Mouse (Mus musculus) heart, embryonic 13.5 days (tissue): ENCODE measurements around the gene Chd5. TPM values are rescaled to one million over a fixed set of nuclear protein-coding genes. Genes with fewer than 3 reads are reported as not detected.
A peak's percentile ranks its signal among the peaks of the same experiment; 100 is the strongest.

Experiments used
- ATAC-seq: fragments of 200-750 bp; cut with Nextera tagmentation; 2 replicates; pipeline ENCODE4 v1.8.0; 2017; ENCODE audit warnings: moderate TSS enrichment; ENCODE audit not compliant: insufficient number of reproducible peaks, low FRiP score, low TSS enrichment; ENCODE audit errors: extremely low read depth
- H3K27ac ChIP-seq: fragments of 300-500 bp; sonication (generic); replicated peaks from 2 replicates; pipeline ENCODE4 v1.5.1; 2015; ENCODE audit warnings: moderate library complexity, mild to moderate bottlenecking, inconsistent platforms
- H3K27me3 ChIP-seq: fragments of 300-500 bp; sonication (generic); replicated peaks from 2 replicates; pipeline ENCODE4 v1.6.1; 2015; ENCODE audit warnings: mild to moderate bottlenecking, inconsistent platforms
- H3K36me3 ChIP-seq: fragments of 300-500 bp; sonication (generic); 2 replicates; pipeline ENCODE4 v1.6.1; 2015; ENCODE audit warnings: mild to moderate bottlenecking, inconsistent platforms
- H3K4me1 ChIP-seq: fragments of 300-500 bp; sonication (generic); 2 replicates; pipeline ENCODE4 v1.6.1; 2015; ENCODE audit warnings: inconsistent platforms
- H3K4me2 ChIP-seq: fragments of 300-500 bp; sonication (generic); 2 replicates; pipeline ENCODE4 v1.6.1; 2015; ENCODE audit warnings: inconsistent platforms, mild to moderate bottlenecking, moderate library complexity
- H3K4me3 ChIP-seq: fragments of 300-500 bp; sonication (generic); 2 replicates; pipeline ENCODE4 v1.5.1; 2015; ENCODE audit warnings: moderate library complexity, mild to moderate bottlenecking, inconsistent platforms
- H3K9ac ChIP-seq: fragments of 300-500 bp; sonication (generic); 2 replicates; pipeline ENCODE4 v1.6.1; 2015; ENCODE audit warnings: inconsistent platforms, mild to moderate bottlenecking, moderate library complexity
- H3K9me3 ChIP-seq: fragments of 300-500 bp; sonication (generic); 2 replicates; pipeline ENCODE4 v1.6.1; 2016; ENCODE audit warnings: inconsistent platforms
- WGBS: fragments of 180-500 bp; shearing (Covaris S2); methylation state at CpG from one replicate; pipeline ENCODE4 v1.1.7; 2015; ENCODE audit warnings: mixed read lengths; 5-methylcytosine and 5-hydroxymethylcytosine counted together
- polyA plus RNA-seq: library from polyadenylated mRNA; unstranded; fragments of >200 nt; fragmentation: Nextera tagmentation; extraction: Ambion mirVana; gene quantifications from 2 replicates; pipeline ENCODE4 v1.2.1, GENCODE M21; 2015

Gene Chd5
- polyA plus RNA-seq, 1 experiment from 2014 or later, result 0.09 TPM

DNA sequence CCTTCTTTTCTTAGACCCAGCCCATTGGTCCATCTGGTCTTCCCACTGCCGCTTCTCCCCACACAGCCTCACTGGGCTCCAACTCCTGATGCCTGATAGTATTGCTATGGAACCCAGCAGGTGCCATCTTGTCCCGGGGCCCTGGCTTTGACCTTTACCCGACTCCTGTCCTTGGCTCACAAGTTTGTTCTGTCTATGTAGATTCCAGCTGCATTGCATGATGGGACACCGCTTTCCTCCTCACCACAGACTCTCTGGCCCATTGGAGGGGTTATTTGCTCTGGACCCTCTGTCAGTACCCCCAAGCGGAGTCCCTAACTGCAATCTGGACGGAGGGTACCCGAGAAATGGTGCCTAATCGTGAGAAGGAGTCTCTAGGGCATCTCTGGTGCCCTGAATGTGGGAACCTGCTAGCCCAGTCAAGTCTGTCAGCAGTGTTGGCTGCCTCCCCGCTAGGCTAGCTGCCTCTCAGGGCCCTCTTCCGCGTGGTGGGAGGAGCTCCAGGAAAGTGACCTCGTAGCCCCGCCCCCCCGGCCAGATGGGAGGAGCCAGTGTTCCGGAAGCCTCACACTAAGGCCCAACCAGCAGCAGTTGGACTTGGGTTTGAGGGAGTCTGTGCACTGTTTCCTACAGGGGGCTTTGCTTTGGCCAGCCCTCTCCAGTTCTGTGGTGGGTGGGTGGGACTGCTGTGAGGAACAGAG, 2.3 kb downstream of the Chd5 start:
- Histone ChIP-seq H3K4me2 (no peak overlapping the region), H3K36me3 (peaks cover 3% of the 10 kb centered on the region), H3K9ac (no peak overlapping the region), H3K4me3 (no peak overlapping the region), H3K27ac (no peak overlapping the region), H3K4me1 (peaks cover 27% of the 10 kb centered on the region), H3K9me3 (no peaks in the 10 kb centered on the region), H3K27me3 (peaks cover 93% of the 10 kb centered on the region)
- no peak for ATAC-seq
- 33% methylated on average over 15 of the region's 15 CpGs for WGBS

DNA sequence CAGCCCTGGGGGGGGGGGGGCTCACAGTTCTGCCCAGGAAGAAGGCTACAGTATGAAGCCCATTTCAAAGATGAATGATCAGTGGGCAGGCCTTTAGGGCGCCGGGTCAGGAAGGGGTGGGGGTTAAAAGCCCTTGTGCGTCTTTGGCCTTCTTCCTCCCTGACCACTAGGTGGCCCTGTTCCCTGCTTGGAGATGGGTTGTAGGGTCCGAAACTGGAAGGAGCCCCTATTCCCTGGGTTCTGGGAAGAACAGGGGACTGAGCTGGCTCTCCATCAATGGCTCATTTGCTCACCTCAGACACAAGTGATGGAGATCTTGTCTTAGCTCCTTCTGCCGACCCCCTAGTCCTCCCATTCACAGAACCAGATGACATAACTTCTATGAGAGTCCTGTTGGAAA, 4.8 kb downstream of the Chd5 start:
- Histone ChIP-seq H3K4me3 (no peak overlapping the region), H3K4me1 (peaks cover 31% of the 10 kb centered on the region), H3K4me2 (no peak overlapping the region), H3K27me3 (peaks cover 85% of the 10 kb centered on the region), H3K27ac (no peak overlapping the region), H3K9me3 (no peaks in the 10 kb centered on the region), H3K36me3 (no peaks in the 10 kb centered on the region), H3K9ac (no peak overlapping the region)
- 12% methylated on average over 5 of the region's 5 CpGs for WGBS
- no peak for ATAC-seq

DNA sequence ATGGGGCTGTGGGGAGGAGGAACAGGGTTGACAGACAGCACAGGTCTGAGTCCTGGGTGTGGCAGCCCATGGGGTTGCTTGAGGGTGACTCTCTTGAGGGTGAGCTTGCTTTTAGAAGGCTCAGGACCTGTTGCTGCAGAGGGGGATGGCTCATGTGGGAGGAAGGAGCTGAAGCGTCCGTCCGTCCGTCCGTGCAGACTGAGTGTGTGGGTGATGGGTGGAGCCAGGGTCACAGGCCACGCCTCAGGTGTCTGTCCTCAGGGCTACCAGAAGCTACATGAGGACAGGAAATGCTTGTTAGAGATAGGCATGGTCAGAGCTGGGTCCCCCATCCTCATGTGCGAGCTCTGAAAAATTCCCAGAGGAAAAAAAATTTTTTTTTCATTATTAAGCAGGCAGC, 6.2 kb downstream of the Chd5 start:
- H3K27me3 ChIP-seq, result peaks cover 85% of the 10 kb centered on the region
- H3K9ac ChIP-seq, result no peak overlapping the region
- WGBS, result 45% methylated on average over 7 of the region's 7 CpGs
- no peak for ATAC-seq
- no peak overlapping the region for H3K4me2 ChIP-seq
- no peak overlapping the region for H3K27ac ChIP-seq
- H3K36me3 ChIP-seq, result no peaks in the 10 kb centered on the region
- H3K9me3 ChIP-seq, result no peaks in the 10 kb centered on the region
- H3K4me1 ChIP-seq, result peaks cover 18% of the 10 kb centered on the region
- no peak overlapping the region for H3K4me3 ChIP-seq

DNA sequence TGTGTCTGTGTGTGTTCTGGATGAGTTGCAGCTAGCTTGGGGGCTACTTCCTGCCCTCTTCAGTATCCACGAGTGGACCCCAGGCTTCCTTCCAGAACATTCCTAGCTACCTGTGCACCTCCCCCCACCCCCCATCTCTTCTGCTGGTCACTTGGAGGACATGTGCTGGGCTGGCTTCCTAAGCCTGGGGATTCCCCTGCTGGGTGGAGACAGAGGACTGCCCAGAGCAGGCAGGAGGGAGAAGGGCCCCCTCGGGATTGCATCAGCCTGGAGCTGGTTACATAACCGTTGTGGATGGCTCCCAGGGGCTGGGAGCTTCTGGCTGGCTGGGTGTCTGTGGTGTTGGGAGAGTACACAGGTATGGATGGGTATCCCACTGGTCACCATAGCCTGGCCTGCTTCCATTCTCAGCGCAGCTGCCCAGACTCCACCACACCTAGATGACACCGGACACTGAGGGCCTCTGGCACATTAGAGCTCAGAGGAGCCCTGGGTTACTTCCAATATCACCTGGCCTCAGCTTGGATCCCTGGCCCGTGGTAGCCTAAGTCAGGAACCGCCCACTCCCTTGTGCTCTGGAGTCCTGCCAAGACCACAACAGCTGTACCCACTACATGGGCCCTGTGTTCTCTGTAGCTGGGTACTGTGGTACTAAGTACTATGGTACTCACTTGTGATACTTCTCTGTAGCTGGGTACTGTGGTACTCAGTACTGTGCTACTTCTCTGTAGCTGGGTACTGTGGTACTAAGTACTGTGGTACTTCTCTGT, 6.9 kb downstream of the Chd5 start:
- peaks cover 17% of the 10 kb centered on the region for H3K4me1 ChIP-seq
- no peak overlapping the region for H3K27ac ChIP-seq
- no peaks in the 10 kb centered on the region for H3K9me3 ChIP-seq
- H3K9ac ChIP-seq, result no peak overlapping the region
- H3K36me3 ChIP-seq, result no peaks in the 10 kb centered on the region
- H3K27me3 ChIP-seq, result peaks cover 85% of the 10 kb centered on the region
- 38% methylated on average over 7 of the region's 7 CpGs for WGBS
- peak; percentile 32; the same call in 1 of the 2 replicates for ATAC-seq
- H3K4me3 ChIP-seq, result no peak overlapping the region
- no peak overlapping the region for H3K4me2 ChIP-seq

DNA sequence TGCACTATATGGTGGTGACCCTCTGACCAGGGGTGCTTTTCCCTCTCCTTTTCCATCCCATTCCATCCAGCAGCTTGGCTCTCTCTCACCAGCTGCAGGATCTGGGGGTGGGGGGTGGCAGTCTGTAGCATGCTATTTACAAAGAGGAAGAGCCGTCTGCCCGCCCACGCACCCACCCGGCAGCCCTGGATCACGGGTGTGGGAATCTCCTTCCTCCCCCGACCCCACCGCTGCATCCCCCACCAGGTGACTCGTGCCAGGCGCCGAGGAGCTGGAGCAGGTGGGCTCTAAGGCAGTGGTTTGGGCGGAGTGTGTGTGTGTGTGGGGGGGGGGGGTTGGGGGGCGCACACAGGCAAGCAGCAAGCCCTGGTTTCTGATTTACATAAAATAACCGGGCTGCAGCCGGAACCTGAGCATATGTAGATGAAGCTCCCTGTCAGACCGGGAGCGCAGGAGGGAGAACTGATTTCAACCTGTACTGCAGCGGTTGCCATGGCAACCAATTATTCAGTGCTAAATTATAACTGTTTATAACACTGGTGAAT, 11.5 kb downstream of the Chd5 start:
- no peaks in the 10 kb centered on the region for H3K36me3 ChIP-seq
- H3K9ac ChIP-seq, result no peak overlapping the region
- H3K27ac ChIP-seq, result no peak overlapping the region
- peaks cover 13% of the 10 kb centered on the region for H3K4me1 ChIP-seq
- WGBS, result 13% methylated on average over 16 of the region's 17 CpGs
- peaks cover 82% of the 10 kb centered on the region for H3K27me3 ChIP-seq
- H3K9me3 ChIP-seq, result no peaks in the 10 kb centered on the region
- ATAC-seq, result no peak
- no peak overlapping the region for H3K4me3 ChIP-seq
- no peak overlapping the region for H3K4me2 ChIP-seq

DNA sequence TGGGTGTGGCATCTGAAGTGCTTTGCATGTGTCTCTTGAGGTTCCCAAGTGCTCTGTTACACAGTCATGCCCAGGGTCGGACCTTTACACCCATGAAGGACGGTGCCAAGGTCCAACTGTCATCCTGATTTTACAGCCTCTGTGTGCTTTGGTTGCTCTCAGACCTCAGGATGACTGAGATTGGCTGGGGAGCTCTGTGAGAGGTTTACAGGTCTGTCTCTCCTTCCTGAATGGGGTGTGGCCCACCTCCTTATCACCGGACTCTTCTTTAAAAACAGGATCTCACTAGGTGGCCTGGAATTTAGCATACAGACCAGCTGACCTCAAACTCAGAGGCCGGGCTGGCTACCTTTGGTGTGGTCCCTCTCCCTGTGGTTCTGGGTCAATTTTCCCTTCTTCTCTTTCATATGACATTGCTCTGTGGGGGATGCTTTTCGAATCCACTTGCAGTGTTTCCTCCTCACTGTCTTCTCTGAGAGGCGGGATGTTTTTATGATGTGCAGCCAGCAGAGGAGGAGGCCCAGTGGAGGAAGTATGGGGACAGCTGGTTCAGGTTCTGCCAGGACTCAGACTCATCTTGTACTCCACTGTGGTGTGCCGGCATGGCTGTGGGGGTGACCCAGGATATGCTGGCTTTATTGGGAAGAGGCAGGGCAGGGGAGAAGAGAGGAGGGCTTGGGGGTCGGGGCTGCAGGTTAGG, 12.4 kb downstream of the Chd5 start:
- H3K4me3 ChIP-seq, result no peak overlapping the region
- no peaks in the 10 kb centered on the region for H3K9me3 ChIP-seq
- H3K4me2 ChIP-seq, result no peak overlapping the region
- H3K36me3 ChIP-seq, result no peaks in the 10 kb centered on the region
- H3K27me3 ChIP-seq, result peaks cover 84% of the 10 kb centered on the region
- no peak overlapping the region for H3K27ac ChIP-seq
- no peak overlapping the region for H3K9ac ChIP-seq
- ATAC-seq, result no peak
- WGBS, result 24% methylated on average over 8 of the region's 8 CpGs
- peaks cover 6% of the 10 kb centered on the region for H3K4me1 ChIP-seq

DNA sequence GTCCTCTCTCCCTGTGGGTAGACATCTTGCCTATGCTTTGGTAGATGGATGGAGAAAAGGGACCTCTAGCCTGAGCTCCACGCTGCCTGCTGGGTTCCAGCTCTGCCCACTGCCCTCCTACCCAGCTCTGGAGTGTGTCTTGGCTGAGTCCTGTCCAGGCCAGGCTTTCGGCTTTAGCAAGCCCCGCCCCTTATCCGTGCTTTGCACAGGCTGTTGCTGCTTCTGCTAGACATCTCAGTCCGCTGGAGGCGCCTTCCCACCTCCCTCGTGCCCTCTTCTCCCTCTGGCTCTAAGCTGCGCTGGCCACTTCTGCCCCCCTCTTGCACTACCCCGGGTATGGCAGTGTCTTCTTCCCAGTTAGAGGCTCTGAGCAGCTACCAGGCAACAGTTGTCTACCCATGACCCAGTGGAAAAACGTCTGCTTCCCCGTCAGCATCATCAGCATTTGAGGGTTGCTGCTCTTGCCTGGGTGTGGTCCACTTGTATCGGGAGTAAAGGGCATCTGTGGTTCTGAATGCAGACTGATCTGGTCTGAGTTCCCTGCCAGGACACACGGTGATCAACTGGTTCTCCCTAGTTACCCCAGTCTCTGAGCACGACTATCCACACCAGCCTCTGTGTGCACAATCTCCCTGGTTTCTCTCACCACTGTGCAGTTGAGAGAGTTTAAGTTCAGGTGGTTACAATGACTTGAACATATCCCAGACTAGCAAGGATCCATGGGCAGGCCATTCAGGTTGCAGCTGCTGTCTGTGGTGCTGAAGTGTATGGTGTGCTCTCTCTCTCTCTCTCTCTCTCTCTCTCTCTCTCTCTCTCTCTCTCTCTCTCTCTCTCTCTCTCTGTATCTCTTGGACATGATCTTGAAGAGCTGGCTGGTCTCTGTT, 13.2 kb downstream of the Chd5 start:
- Histone ChIP-seq H3K36me3 (no peaks in the 10 kb centered on the region), H3K4me2 (no peak overlapping the region), H3K9me3 (no peaks in the 10 kb centered on the region), H3K4me3 (no peak overlapping the region), H3K27me3 (peaks cover 84% of the 10 kb centered on the region), H3K9ac (no peak overlapping the region), H3K27ac (no peak overlapping the region), H3K4me1 (peaks cover under 1% of the 10 kb centered on the region)
- ATAC-seq, result no peak
- 14% methylated on average over 14 of the region's 14 CpGs for WGBS

DNA sequence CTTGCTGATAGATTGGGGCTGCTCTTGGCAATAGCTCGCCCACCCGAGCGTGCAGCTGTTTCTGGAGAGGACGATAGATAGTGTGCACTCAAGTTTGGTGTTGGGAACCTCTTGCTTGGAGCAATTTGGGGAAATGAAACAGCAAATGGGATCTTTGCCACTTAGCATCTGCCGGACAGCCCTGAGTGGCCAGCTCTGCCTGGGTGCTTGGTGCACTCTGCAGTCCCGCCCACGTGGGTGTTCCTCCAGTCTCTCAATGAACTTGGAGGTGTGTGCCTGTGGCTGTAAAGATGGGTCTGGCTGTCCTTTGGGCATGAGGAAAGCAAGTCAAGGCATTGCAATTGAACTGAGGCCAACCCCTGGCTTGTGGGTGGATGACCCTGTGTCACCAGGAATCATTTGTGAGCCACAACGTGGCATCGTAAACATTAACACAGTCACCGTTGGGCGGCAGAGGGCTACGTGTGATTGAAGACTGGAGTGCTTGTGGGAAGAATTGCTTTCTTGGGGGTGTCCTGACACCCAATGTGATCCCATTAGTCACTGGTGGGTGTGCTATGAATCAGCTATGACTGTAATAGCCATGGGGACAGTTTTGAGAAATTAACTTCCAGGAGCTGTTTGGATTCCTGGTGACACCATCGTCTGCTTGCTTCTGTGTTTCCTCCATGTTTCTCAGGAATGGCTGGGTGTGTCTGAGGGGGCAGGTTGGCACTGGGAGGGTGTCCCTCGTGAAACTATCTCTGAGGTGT, 15.6 kb downstream of the Chd5 start:
- WGBS, result 78% methylated on average over 14 of the region's 14 CpGs
- H3K27ac ChIP-seq, result no peak overlapping the region
- H3K9ac ChIP-seq, result no peak overlapping the region
- H3K4me2 ChIP-seq, result no peak overlapping the region
- H3K4me3 ChIP-seq, result no peak overlapping the region
- H3K9me3 ChIP-seq, result no peaks in the 10 kb centered on the region
- no peak for ATAC-seq
- H3K36me3 ChIP-seq, result no peaks in the 10 kb centered on the region
- peaks cover 70% of the 10 kb centered on the region for H3K27me3 ChIP-seq
- H3K4me1 ChIP-seq, result no peaks in the 10 kb centered on the region

DNA sequence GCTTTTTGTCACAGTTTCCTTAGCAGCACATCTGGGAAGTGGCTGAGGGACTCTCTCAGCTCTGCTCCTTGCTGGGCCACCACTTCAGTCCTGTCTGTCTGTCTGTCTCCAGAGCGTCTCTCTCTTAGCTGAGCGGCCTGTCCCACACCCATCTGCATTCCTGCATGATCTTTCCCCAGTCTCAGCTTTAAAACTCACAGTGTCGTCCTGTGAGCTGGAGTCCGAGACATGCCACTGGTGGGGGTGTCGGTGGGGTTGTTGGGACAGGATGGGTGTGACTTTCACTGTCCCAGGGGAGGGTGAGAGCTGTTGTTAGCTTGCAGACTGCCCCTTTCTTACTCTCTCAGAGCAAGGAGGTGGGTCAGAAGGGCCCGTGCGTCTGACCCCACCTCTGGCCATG, 17.2 kb downstream of the Chd5 start:
- no peak overlapping the region for H3K4me2 ChIP-seq
- no peak overlapping the region for H3K4me3 ChIP-seq
- H3K9ac ChIP-seq, result no peak overlapping the region
- peaks cover 70% of the 10 kb centered on the region for H3K27me3 ChIP-seq
- no peak overlapping the region for H3K27ac ChIP-seq
- peaks cover 3% of the 10 kb centered on the region for H3K4me1 ChIP-seq
- no peaks in the 10 kb centered on the region for H3K36me3 ChIP-seq
- 73% methylated on average over 7 of the region's 7 CpGs for WGBS
- no peak for ATAC-seq
- H3K9me3 ChIP-seq, result no peaks in the 10 kb centered on the region

DNA sequence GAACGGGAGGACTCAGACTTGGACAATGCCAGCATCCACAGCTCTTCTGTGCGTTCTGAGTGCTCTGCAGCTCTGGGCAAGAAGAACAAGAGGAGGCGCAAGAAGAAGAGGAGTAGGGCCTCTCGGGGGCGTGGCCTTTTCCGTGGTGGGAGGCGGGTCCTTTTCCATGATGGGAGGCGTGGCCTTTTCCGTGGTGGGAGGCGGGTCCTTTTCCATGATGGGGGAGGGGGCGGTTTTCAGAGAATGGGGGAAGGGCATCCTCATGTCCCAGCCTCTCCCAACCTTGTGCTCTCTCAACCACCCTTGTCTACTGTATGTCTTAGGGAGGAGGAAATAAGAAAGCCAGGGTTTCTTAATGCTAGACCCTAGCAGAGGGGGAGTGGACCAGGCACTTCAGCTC, 21.2 kb downstream of the Chd5 start:
- Histone ChIP-seq H3K4me3 (no peak overlapping the region), H3K36me3 (no peaks in the 10 kb centered on the region), H3K4me2 (no peak overlapping the region), H3K9me3 (no peaks in the 10 kb centered on the region), H3K27me3 (peaks cover 62% of the 10 kb centered on the region), H3K4me1 (peaks cover 9% of the 10 kb centered on the region), H3K9ac (no peak overlapping the region), H3K27ac (no peak overlapping the region)
- ATAC-seq, result no peak
- 12% methylated on average over 11 of the region's 11 CpGs for WGBS
